Mouse (Mus musculus): ENCODE data around the gene B4galnt2.
"Not testable (repeated sequence)": the region's sequence is repeated elsewhere in the genome, so short reads cannot be mapped to it uniquely, and the experiment has no call there.

B4galnt2 gene

GRCm38 (mm10) chr11:95914571-95914991 is at the start of gene B4galnt2:
Gene B4galnt2, minus strand, starts transcription at chr11:95914891.
- no peak for DNase-seq

- peak; percentile 13 for DNase-seq
These were observed 48.6 kb upstream of the B4galnt2 start for GRCm38 (mm10) chr11:95963304-95963703.

- DNase-seq = no peak
These were observed 44.5 kb upstream of the B4galnt2 start for GRCm38 (mm10) chr11:95959152-95959551.

- no peak for DNase-seq
These were observed 43.6 kb upstream of the B4galnt2 start for GRCm38 (mm10) chr11:95958251-95958650.

- no peak for DNase-seq
These were observed 42.7 kb upstream of the B4galnt2 start for GRCm38 (mm10) chr11:95957407-95957806.

- DNase-seq = no peak
These were observed 38.6 kb upstream of the B4galnt2 start for GRCm38 (mm10) chr11:95953313-95953712.

GRCm38 (mm10) chr11:95945838-95946472 is 31.3 kb upstream of the B4galnt2 start:
- DNase-seq = no peak

GRCm38 (mm10) chr11:95939828-95940507 is 25.3 kb upstream of the B4galnt2 start:
- DNase-seq = no peak

- no peak for DNase-seq
These were observed 21.7 kb upstream of the B4galnt2 start for GRCm38 (mm10) chr11:95936409-95936808.

- DNase-seq = not testable (repeated sequence)
These were observed 17.5 kb upstream of the B4galnt2 start for GRCm38 (mm10) chr11:95932168-95932567.

GRCm38 (mm10) chr11:95926398-95926797 is 11.7 kb upstream of the B4galnt2 start:
- no peak for DNase-seq

- DNase-seq = no peak
These were observed 11.3 kb upstream of the B4galnt2 start for GRCm38 (mm10) chr11:95925976-95926375.

GRCm38 (mm10) chr11:95924215-95924614 is 9.5 kb upstream of the B4galnt2 start:
- DNase-seq = no peak

GRCm38 (mm10) chr11:95923477-95923876 is 8.8 kb upstream of the B4galnt2 start:
- DNase-seq = not testable (repeated sequence)

- no peak for DNase-seq
These were observed 7.4 kb upstream of the B4galnt2 start for GRCm38 (mm10) chr11:95921991-95922621.

GRCm38 (mm10) chr11:95916426-95916825 is 1.7 kb upstream of the B4galnt2 start:
- DNase-seq = no peak

GRCm38 (mm10) chr11:95915006-95915710 is 467 bp upstream of the B4galnt2 start:
- DNase-seq = no peak

GRCm38 (mm10) chr11:95913959-95914566 is 628 bp downstream of the B4galnt2 start:
- DNase-seq = no peak

- no peak for DNase-seq
These were observed 3.1 kb downstream of the B4galnt2 start for GRCm38 (mm10) chr11:95911579-95911978.

- DNase-seq = no peak
These were observed 6.7 kb downstream of the B4galnt2 start for GRCm38 (mm10) chr11:95907805-95908524.

GRCm38 (mm10) chr11:95904290-95904689 is 10.4 kb downstream of the B4galnt2 start:
- no peak for DNase-seq
